Mouse (Mus musculus) heart, adult 2 months (tissue): ENCODE data around the gene Med8. TPM values are rescaled to one million over a fixed set of nuclear protein-coding genes. Genes with fewer than 3 reads are reported as not detected.

ENCODE experiments used
- DNase-seq, 2 experiments: peaks; one replicate each; pipeline ENCODE4 v3.0.0; 2021
- H3K27ac ChIP-seq: fragments of 200-600 bp; 2 replicates; pipeline ENCODE4 v1.8.1; 2022
- H3K27me3 ChIP-seq: fragments of 200-500 bp; 2 replicates; pipeline ENCODE4 v1.6.1; 2012; ENCODE audit warnings: mild to moderate bottlenecking, low read length, inconsistent platforms, mixed read lengths; ENCODE audit not compliant: control insufficient read depth, insufficient read depth
- H3K36me3 ChIP-seq: fragments of 200-500 bp; 2 replicates; pipeline ENCODE4 v1.6.1; 2012; ENCODE audit warnings: low read length, inconsistent platforms; ENCODE audit not compliant: control insufficient read depth, insufficient read depth
- H3K4me1 ChIP-seq: fragments of 200-500 bp; 2 replicates; pipeline ENCODE4 v1.6.1; 2011; ENCODE audit warnings: low read length; ENCODE audit not compliant: control insufficient read depth, insufficient read depth
- H3K4me3 ChIP-seq: fragments of 200-600 bp; 2 replicates; pipeline ENCODE4 v1.8.1; 2022
- H3K79me2 ChIP-seq: fragments of 200-500 bp; replicated peaks from 2 replicates; pipeline ENCODE4 v1.6.1; 2012; ENCODE audit warnings: mild to moderate bottlenecking, inconsistent platforms, low read length, moderate library complexity, mixed read lengths; ENCODE audit not compliant: control insufficient read depth, insufficient read depth
- H3K9ac ChIP-seq: fragments of 200-500 bp; 2 replicates; pipeline ENCODE4 v1.6.1; 2012; ENCODE audit warnings: low read depth, mild to moderate bottlenecking, control low read depth, inconsistent platforms, low read length, mixed read lengths
- CTCF ChIP-seq: fragments of 200-600 bp; IDR thresholded peaks from 2 replicates; pipeline ENCODE4 v1.8.1; 2022; ENCODE audit warnings: antibody characterized with exemption, mild to moderate bottlenecking, moderate library complexity
- EP300 ChIP-seq: fragments of 200-500 bp; IDR thresholded peaks from 2 replicates; pipeline ENCODE4 v1.6.1; 2011; ENCODE audit warnings: low read depth, low read length, control low read depth; ENCODE audit not compliant: insufficient read depth
- POLR2A ChIP-seq: fragments of 200-500 bp; IDR thresholded peaks from 2 replicates; pipeline ENCODE4 v1.6.1; 2011; ENCODE audit warnings: mild to moderate bottlenecking, low read depth, low read length, control low read depth; ENCODE audit not compliant: insufficient read depth
- WGBS: fragments of 180-500 bp; shearing (Covaris S2); methylation state at CpG from one replicate; pipeline ENCODE4 v1.1.7; 2018; 5-methylcytosine and 5-hydroxymethylcytosine counted together
- intact Hi-C: fragments of 180-260 bp; cut with DNase I; formaldehyde crosslinking; loops from one replicate; pipeline ENCODE4 v1.15.1; 2025
- polyA plus RNA-seq: library from polyadenylated mRNA; depleted of rRNA; stranded (reverse); fragments of >200 nt; gene quantifications from 2 replicates; pipeline ENCODE4 v1.2.3, GENCODE M21; 2012
- total RNA-seq, 2 experiments: library from RNA; stranded (reverse); gene quantifications; 2 replicates each; pipeline ENCODE4 v1.2.3; 2021

The Med8 gene
- total and polyA plus RNA-seq, 3 experiments, result 19.0 to 42.5 (median 41.0) TPM

GRCm38 (mm10) chr4:118415779-118416178, 6.6 kb downstream of the Med8 start:
- Histone ChIP-seq H3K9ac (no peak overlapping the region), H3K4me3 (no peak overlapping the region), H3K27me3 (no peaks in the 10 kb centered on the region), H3K27ac (no peak overlapping the region), H3K36me3 (no peaks in the 10 kb centered on the region), H3K79me2 (no peaks in the 10 kb centered on the region), H3K4me1 (no peaks in the 10 kb centered on the region)
- DNase-seq, result no peak
- TF ChIP-seq EP300 (no peak), CTCF (peak; percentile 28)
- 72% methylated on average over 2 of the region's 2 CpGs for WGBS
- intact Hi-C loops, result no loop called here

- no peaks in the 10 kb centered on the region for H3K79me2 ChIP-seq
- H3K27me3 ChIP-seq, result no peaks in the 10 kb centered on the region
- WGBS, result 93% methylated on average over 5 of the region's 5 CpGs
- TF ChIP-seq CTCF (no peak), POLR2A (no peak), EP300 (no peak)
- H3K4me3 ChIP-seq, result no peak overlapping the region
- H3K9ac ChIP-seq, result no peak overlapping the region
- DNase-seq, result no peak
- no peaks in the 10 kb centered on the region for H3K4me1 ChIP-seq
- H3K27ac ChIP-seq, result no peak overlapping the region
- intact Hi-C loops, result no loop called here
- H3K36me3 ChIP-seq, result no peaks in the 10 kb centered on the region
Measured at GRCm38 (mm10) chr4:118416329-118416728, 7.2 kb downstream of the Med8 start.

- DNase-seq, result no peak
- TF ChIP-seq POLR2A, result no peak
- no peak for TF ChIP-seq EP300
- no peak for TF ChIP-seq CTCF
- H3K4me1 ChIP-seq, result no peaks in the 10 kb centered on the region
- no peaks in the 10 kb centered on the region for H3K79me2 ChIP-seq
- intact Hi-C loops, result no loop called here
- no peaks in the 10 kb centered on the region for H3K36me3 ChIP-seq
- no peaks in the 10 kb centered on the region for H3K27me3 ChIP-seq
- no peak overlapping the region for H3K27ac ChIP-seq
- 79% methylated on average over 13 of the region's 13 CpGs for WGBS
- H3K9ac ChIP-seq, result no peak overlapping the region
- H3K4me3 ChIP-seq, result no peak overlapping the region
Measured at GRCm38 (mm10) chr4:118417112-118417797, 8.1 kb downstream of the Med8 start.

- H3K27ac ChIP-seq, result no peak overlapping the region
- H3K27me3 ChIP-seq, result no peaks in the 10 kb centered on the region
- no peak overlapping the region for H3K9ac ChIP-seq
- DNase-seq, result no peak
- no peak overlapping the region for H3K4me3 ChIP-seq
- H3K36me3 ChIP-seq, result no peaks in the 10 kb centered on the region; the same call in 1 of the 2 replicates
- H3K79me2 ChIP-seq, result no peaks in the 10 kb centered on the region
- TF ChIP-seq CTCF, result no peak
- no peak for TF ChIP-seq POLR2A
- TF ChIP-seq EP300, result no peak
- WGBS, result 98% methylated on average over 3 of the region's 3 CpGs
- no peaks in the 10 kb centered on the region for H3K4me1 ChIP-seq
- intact Hi-C loops, result no loop called here
Measured at GRCm38 (mm10) chr4:118421384-118421783, 12.2 kb downstream of the Med8 start.

- H3K4me1 ChIP-seq, result peaks cover 6% of the 10 kb centered on the region
- no peaks in the 10 kb centered on the region; the same call in 1 of the 2 replicates for H3K79me2 ChIP-seq
- H3K27ac ChIP-seq, result no peak overlapping the region
- intact Hi-C loops, result loop anchor here (5.0 kb wide), 2 partner anchors 63 to 93 kb away; no protein-coding TSS in a partner anchor
- H3K36me3 ChIP-seq, result no peaks in the 10 kb centered on the region; the same call in 1 of the 2 replicates
- no peak for TF ChIP-seq CTCF
- no peak for TF ChIP-seq POLR2A
- no peak for TF ChIP-seq EP300
- no peaks in the 10 kb centered on the region for H3K27me3 ChIP-seq
- H3K9ac ChIP-seq, result no peak overlapping the region
- no peak overlapping the region for H3K4me3 ChIP-seq
- WGBS, result 43% methylated on average over 4 of the region's 4 CpGs
- DNase-seq, result no peak
Measured at GRCm38 (mm10) chr4:118424541-118425160, 15.5 kb downstream of the Med8 start.

- no peak for DNase-seq
- H3K79me2 ChIP-seq, result no peaks in the 10 kb centered on the region; the same call in 1 of the 2 replicates
- no peak overlapping the region for H3K4me3 ChIP-seq
- no peak for TF ChIP-seq POLR2A
- no peak for TF ChIP-seq EP300
- TF ChIP-seq CTCF, result no peak
- H3K4me1 ChIP-seq, result peaks cover 6% of the 10 kb centered on the region
- intact Hi-C loops, result loop anchor here (5.0 kb wide), 2 partner anchors 62 to 92 kb away; no protein-coding TSS in a partner anchor
- WGBS, result 83% methylated on average over 1 of the region's 1 CpGs
- no peaks in the 10 kb centered on the region for H3K27me3 ChIP-seq
- no peaks in the 10 kb centered on the region; the same call in 1 of the 2 replicates for H3K36me3 ChIP-seq
- no peak overlapping the region for H3K9ac ChIP-seq
- H3K27ac ChIP-seq, result no peak overlapping the region
Measured at GRCm38 (mm10) chr4:118425374-118425773, 16.2 kb downstream of the Med8 start.
